Mouse (Mus musculus) kidney, adult 2 months (tissue): ENCODE measurements around the gene Fem1a.

Experiments used
- CTCF ChIP-seq: fragments of 200-500 bp; conservative IDR thresholded peaks from 2 replicates; pipeline ENCODE4 v1.5.1; 2011; ENCODE audit warnings: low read depth, mild to moderate bottlenecking, control low read depth, low read length, moderate library complexity, mixed read lengths; ENCODE audit not compliant: insufficient read depth, insufficient read length
- POLR2A ChIP-seq: fragments of 200-500 bp; IDR thresholded peaks from one replicate; pipeline ENCODE4 v1.6.1; 2011; ENCODE audit warnings: low read depth, low read length, control low read depth

GRCm38 (mm10) chr17:56305826-56306225, 49.2 kb downstream of the Fem1a start:
- TF ChIP-seq CTCF = peak; percentile 65
- TF ChIP-seq POLR2A = no peak
